Mouse (Mus musculus): ENCODE measurements around the gene Ulk3.

The Ulk3 gene

DNA sequence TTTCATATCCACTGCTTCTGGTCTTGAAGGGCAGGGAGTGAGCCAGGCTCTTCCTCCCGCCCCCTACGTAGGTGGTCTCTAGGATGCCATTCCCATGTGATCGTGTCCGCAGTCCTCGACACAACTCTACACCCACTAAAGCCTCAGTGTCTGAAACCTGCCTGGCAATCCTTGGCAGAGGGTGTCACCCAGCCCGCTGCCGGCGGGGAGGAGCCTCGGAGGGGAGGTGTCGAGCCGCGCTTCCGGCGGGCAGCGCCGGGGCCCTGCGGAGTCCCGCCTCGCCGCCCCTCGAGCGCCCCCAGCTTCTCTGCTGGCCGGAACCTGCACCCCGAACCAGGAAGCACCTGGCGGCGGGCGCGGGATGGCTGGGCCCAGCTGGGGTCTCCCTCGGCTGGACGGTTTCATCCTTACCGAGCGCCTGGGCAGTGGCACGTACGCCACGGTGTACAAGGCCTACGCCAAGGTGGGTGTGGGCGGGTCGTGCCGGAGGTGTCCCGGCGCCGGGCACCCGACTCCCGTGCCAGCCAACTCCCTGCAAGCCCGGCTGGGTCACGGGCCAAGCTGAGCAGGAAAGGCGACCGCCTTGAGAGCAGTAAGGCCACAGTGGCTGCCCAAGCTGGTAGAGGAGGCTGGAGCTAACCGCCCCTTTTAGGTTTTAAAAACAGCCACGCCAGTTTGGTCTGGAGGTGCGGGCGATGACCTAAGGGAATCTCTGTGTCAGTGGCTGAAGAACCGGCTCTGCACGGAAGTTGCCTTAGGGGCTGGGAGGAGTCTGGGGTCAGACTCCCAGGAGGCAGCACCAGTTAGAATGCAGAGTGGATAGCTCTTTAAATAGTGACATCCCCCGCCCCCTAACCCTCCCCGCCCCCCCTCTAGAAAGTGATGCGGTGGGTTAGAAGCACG lies at the start of gene Ulk3:
Gene Ulk3 (plus strand): TSS at position 229 of the 903 bp plus-strand sequence.
- DNase-seq (ENCODE audit: low spot score) = peak; percentile 31

DNA sequence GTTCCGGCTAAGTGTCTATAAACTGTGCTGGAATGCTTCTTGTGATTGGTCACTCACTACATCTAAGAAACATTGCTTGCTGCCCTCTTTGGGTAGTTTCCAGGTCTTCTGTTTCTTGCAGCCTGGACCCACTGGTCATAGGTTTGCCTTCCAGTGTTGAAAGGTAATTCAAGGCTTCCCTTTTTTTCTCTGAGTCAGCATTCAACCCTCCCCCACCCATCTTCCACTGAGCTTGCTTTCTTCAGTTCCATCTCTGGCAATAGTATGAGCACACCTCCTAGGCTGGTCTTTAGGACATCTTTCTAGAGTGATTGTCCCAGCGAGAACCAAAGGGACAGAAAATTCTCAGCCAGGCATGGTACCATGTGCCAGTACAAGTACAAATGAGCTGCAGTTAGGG lies 49.7 kb upstream of the Ulk3 start:
- no peak for DNase-seq (ENCODE audit: low spot score)

DNA sequence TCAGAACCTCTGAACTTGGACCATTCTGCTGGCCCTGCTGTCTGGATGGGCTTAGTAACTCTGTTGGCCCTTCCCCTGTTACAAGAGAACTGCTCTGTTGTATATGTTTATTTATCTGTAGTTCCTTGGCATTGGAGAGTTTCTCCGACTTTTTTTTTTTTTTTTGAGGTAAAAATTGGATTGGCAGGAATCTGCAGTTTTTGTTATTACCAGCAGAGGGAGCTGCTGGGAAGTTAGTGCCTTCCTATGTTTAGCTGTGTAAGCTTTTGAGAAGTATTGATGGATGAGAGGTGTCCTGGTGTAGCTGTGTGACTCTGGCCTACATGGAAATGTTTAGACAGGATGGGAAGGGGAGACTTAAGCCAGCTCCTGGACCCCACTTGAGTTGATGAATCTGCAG lies 47.9 kb upstream of the Ulk3 start:
- DNase-seq (ENCODE audit: low spot score) = no peak

DNA sequence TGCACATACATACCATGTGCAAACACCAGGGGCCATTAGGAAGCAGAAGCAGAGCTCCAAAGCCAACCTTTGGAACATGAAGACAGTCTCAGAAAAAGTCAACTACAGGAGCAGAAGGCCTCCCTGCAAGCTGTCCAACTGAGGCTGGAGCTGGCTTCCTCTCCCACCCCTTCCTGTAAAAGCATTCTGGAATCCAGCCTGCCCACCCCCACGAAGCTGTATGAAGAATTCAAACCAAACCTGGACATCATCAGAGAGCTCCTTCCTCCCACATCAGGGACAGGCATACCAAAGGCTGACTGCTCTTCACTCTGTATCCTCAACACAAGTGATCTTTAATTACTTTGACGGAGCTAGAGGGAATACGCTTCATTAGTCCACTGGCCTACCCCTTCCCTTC lies 45.3 kb upstream of the Ulk3 start:
- DNase-seq (ENCODE audit: low spot score) = no peak

DNA sequence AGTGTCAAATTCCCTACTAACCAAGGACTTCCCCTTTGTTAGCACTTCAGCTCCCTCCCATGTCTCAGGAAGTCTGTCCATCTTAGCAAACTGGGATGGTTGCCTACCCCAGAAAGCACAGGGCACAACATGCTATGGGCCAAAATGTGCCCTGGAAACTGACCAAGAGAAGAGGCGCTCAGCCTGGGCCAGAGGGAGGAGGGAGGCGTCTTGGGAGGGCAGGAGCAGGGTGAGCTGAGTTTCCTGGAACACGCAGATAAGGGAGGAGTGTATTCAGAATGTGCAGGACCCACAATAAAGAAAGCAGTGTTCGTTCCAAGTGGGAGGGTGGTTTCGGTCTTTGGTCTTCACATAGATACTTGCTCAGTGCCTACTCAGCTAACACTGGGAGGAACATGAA lies 42.0 kb upstream of the Ulk3 start:
- DNase-seq (ENCODE audit: low spot score) = no peak

DNA sequence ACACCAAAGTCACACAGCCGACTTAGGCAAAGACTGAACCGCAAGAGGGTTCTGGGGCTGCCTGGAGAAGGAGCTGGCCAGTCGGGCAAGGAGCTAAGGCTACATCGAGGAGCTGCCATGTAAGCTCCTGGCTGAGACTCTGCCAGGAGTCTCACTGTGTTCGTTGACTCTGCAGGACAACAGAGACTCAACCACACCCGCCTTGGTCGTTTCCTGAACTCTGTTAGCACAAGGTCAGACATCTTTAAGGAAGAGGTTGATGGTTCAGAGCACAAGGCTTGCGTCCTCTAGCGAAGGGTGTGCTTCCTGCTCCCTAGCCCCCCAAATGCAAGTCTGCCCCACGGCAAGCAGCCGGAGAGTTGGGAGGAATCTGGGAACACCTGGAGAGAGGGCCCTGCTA lies 41.4 kb upstream of the Ulk3 start:
- DNase-seq (ENCODE audit: low spot score) = no peak

DNA sequence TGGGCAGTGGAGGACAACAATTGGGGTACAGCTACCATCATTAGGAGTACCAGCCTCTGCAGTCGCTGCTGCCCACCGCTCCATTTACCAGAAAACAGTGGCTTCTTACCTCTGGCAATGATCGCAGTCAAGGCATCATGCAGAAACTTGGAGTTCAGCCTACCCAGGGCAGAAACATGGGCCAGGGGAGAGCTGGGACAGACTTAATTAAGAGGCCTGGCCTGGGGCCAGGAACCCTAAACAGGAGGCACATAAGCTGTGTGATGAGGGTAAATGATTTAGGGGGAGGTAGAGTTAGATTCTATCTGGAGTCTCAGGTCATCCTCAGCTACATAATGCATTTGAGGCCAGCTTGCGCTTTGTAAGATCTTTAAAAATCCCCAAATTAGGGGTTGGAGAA lies 40.1 kb upstream of the Ulk3 start:
- no peak for DNase-seq (ENCODE audit: low spot score)

DNA sequence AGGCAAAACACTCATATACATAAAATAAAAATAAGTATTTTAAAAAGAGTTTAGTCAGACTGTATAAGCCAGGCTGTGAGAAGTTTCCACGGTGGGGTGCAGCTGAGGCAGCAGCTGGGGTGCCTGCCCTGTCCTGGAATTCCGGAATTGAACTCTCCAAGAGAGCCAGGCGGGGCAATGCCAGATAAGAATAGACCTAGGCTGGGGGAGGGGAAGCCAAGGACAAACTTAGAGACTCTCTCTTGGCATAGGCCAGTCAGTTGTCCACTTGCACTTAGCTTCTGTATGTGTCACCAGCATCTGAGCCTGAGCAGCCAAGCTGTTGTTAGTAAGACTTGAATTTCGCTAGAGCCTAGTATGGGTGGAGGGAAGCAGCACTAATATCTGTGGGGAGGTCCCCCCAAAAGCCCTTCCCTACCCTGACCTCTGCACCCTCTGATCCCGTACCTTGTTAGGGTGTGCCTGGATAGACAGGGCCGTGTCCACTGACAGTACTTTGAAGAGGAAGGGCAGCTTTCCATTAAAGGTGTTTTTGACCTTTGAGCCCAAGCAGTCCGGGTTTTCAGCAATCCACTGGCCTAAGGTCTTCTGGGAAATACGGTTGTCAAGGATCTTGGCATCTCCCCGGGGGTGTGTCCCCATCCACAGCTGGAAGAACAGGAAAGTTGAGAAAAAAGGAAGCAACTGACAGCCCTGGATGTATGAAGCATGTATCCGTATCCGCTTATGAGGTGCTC lies 39.0 kb upstream of the Ulk3 start:
- no peak for DNase-seq (ENCODE audit: low spot score)

DNA sequence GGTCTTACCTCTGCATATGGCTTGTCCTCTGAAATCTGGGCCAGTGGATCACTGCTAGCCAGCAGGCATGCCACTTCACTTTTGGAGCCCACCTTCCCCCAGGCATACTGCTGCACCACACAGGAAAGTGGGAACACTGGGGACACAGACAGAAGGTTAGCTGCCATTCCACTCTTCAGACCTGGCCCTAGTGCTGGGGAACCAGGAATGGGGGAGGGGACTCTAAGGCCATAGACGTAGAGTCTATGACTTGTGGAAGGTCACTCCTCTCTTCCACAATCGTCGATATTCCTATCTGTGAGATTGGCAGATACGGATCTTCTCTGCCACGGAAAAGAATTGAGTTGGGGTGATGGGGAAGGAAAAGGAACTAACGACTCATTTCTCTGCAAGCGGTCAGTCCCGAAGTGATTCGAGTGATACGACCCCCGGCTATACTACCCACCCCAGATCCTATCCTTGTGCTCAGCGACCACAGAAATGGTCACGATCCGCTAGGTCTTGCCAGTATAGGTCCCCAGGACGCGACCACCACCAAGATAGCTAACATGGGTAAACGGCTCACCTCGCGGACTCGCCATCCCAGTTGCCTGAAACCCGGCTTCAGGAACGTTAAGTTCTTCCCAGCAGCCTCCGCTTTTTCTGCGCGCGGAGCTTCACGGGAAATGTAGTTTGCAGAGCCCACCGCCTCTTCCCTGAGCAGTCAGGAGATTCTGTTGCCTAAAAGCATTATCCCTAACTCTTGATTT lies 36.9 kb upstream of the Ulk3 start, which contains the start of gene Mpi:
Gene Mpi (minus strand): TSS at position 625 of the 749 bp plus-strand sequence.
- DNase-seq (ENCODE audit: low spot score) = no peak

DNA sequence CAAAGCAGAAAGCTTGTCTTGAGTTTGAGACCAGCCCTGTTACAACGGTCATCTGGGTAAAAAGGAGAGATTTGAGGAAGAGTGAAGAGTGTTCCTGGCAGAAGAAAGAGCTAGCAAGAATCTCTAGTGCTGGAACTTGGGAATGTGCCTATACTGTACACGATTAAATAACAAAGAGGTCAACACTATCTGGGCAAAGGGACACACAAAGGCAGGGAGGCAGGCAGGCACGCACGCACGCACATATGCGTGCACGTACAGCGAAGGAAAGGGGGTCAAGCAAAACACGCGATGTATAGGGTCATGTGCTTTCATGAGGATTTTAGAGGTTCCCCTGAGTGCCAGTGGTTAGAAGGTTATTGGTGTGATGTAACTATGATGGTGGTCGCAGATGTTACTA lies 36.1 kb upstream of the Ulk3 start:
- DNase-seq (ENCODE audit: low spot score) = no peak

DNA sequence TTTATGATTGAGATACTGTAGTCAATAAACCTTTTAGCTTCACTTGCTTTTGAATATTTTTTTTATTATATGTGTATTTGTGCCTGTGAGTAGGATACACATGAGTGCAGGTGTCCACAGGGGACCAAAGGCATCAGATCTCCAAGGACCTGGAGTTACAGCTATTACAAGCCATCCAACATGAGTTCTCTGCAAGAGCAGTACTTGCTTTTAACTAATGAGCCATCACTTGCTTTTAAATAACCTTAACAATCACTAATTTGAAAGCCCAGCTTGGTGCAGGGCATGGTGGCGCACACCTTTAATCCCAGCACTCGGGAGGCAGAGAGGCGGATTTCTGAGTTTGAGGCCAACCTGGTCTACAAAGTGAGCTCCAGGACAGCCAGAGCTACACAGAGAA lies 34.5 kb upstream of the Ulk3 start:
- DNase-seq (ENCODE audit: low spot score) = no peak

DNA sequence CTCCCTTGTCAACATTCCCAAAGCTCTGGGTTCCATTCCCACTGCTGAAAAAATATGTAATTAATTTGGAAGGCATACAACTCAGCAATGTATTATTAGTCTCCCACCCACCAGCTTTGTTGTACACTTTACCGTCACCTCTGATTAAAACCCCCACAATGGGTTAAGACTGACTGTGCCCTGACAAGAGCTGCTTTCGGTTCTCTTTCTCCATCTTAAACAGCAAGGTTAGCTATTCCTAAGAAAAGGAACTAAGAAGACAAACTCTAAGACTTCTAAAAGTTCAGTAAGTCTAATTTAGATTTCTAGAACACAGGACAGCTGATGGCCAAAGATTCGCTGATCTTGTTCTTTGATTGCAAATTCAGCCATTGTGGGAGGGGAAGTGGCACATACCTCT lies 32.0 kb upstream of the Ulk3 start:
- no peak for DNase-seq (ENCODE audit: low spot score)

DNA sequence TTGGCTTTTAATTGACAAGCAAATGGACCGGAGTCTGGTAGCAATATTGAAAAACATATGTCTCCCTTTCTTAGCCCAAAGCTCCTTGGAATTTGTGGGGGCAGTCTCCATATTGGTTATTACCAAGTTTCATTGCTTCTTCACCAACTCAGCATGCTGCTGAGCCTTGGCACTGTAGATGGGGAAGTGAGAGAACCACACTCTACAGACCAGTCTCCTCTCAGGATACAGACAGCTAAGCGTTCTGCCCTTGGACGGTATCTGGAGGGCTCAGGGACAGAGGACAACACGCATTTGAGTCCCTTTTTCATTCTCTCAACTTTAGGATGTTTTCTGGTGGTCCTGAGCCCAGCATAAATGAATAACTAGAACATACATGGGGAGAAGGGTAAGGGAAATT lies 30.6 kb upstream of the Ulk3 start:
- DNase-seq (ENCODE audit: low spot score) = no peak

DNA sequence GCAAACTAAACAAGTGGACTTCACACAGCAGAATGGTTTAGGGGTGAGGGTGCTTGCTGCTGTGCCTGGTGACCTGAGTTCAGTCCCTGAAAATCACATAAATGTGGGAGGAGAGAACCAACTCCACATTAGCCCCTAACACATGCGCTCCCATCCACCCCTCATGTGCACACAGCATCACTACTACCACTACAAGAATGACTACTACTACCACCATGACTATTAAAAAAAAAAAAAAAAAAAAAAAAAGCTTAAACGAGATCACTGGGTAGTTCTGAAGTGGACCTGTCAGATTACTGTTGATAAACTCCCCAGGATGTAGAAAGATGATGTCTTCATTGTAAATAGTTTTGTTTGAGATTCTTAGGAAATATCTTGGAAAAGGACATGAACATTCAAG lies 29.7 kb upstream of the Ulk3 start:
- no peak for DNase-seq (ENCODE audit: low spot score)

DNA sequence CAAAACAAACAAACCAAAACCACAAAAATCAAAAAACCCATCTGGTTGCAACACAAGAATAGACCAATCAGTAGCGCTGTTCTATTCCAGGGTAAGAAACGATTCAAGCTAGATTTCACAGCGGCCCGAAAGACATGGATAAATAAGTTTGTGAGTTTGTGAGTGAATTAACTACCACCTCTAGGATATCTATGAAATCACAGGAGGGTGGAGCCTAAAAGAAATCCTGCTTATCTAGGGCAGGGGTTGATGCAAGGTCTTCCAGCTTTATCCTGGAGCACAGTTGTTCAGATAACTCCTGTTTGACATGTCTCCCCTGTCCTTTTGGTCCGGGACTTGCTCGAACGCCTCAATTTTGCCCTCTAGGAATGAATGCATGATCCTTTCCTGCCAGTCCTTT lies 29.0 kb upstream of the Ulk3 start:
- DNase-seq (ENCODE audit: low spot score) = no peak

DNA sequence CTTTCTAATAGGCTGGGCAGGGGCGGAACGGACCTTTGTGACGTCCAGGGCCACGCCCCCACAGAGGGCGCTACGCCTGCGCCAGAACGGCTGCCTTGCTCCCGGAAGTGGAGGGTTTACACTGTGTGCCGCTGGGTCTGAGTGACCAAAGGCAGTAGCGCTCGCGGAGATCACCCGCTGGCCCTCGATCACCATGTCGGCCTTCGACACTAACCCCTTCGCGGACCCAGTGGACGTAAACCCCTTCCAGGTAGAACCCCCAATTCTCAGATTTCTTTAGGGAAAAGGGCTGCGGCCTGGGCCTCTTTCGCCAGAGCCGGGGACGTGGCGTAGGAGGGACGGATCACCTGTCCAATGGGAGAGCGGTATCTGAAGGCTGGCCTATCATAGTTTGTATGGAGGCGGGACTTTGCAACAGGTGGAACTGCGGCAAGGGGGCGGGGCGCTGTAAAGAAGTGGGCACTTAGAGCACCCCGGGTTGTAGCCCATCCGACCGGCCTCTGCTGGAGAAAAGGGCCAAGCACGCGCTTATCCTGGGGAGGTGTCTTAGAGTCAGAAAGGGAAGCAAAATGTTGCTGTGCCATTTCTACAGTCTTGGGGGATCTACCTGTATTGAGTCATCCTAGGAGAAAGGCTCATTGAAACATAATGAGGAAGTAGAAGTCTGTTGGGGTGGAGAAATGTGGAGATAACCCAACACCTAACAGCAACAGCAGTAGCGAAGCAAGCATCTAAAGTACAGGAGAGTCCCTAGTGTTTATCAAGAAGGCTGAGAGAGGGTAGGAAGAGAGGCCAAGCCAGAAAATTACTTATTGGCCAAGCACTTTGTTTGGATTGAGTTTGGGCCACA lies 28.2 kb upstream of the Ulk3 start, which contains the start of gene Scamp2:
Gene Scamp2 (plus strand): TSS at position 83 of the 850 bp plus-strand sequence.
- peak; percentile 63 for DNase-seq (ENCODE audit: low spot score)

DNA sequence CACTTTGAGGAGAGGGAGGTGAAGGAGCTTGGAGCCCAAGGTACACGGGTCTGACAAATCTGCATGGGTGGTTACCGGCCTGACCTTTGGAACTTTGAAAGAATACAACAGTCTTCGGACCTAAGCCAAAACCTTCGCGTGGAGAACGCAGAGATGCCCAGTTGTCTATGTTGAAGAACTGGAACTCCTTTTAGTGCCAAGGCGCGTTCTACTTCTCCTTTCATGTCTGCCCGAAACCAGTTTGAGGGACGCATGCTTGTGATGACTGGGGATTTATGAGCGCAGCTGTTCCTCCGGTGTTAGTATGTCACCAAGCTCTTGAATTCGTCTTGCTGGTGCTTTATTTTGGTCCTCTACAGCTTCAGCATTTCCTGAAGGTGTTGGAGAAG lies 27.5 kb upstream of the Ulk3 start:
- DNase-seq (ENCODE audit: low spot score) = no peak

DNA sequence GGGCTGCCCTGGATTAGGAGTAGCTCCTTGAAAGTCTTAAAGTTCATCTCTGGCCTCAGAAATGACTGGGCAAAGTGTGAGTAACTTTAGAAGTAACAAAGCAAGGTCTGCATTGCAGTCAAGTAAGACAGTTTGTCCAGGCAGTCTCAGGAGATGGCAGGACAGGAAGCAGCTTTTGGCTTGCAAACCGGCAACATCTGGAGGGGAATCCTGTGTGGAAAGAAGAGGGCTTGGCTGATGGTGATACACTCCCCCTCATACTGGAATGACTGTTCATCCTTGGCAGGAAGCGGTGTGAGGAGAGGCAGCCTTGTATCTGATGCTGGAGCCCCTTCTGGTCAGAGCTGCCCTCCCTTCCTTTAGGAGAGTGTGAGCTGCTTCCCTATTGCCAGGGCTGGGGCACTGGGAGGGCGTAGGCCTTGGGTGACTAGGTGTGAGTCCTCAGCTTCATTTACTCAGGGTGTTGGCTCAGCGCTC lies 26.3 kb upstream of the Ulk3 start:
- DNase-seq (ENCODE audit: low spot score) = no peak

DNA sequence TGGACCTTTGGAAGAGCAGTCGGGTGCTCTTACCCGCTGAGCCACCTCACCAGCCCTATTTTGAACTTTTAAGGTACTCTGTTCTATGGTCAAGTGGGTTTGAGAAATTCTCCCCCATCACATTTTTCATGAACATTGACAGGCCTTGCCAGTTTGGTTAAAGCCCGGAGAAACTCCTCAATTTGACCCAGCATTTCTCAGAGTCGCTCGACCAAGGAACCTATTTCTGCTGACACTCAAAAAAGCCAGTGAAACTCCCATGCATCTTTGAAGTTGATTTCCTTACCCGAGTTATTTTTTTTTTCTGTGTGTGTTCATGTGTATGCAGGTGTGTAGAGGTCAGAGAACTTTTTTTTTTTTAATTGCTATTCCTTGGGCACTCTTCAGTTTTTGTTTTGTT lies 24.6 kb upstream of the Ulk3 start:
- DNase-seq (ENCODE audit: low spot score) = no peak

DNA sequence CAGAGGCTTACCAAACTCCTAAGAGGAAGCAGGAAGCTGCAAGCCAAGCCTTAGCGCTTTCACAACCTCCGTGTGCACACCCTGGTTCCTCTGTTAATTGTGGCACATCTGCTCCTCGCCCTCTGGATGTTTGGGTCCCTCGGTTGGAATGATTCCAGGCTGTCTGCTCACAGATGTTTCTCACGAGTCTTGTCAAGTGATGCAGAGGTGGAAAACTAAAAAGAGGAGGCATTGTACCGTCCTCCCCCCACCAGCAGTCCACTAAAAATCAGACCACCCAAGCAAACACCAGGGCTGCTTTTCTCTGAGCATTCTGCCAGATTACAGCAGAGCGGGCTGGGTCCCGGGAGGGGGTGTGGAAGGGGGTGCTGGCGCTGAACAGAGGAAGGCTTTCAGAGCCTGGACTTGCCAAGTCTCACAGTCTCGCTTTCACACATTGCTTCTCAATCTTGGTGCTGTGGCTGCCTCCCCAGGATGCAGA lies 23.5 kb upstream of the Ulk3 start:
- DNase-seq (ENCODE audit: low spot score) = no peak

DNA sequence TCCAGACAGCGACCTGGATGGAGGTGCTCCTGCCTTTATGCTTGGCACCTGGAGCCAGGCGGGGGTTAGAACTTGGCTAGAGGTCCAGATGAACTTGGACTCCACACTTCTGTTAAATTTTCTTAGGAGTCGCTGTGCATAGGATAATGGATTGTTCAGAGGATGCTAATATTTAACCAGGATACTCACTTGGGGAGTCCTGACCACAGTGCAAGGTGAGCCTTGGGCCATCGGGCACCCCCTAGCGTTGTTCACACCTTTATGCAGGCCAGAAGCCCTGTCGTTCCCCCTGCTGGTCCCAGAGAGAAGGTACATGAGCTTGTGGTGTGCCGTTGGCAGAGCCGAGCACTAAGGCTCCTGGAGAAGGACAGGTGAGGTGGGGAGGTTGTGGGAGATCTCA lies 22.4 kb upstream of the Ulk3 start:
- DNase-seq (ENCODE audit: low spot score) = no peak

All from urinary bladder, postnatal 10 days (tissue).